Mouse (Mus musculus): ENCODE measurements around the gene Hoxb2.

- TF ChIP-seq CEBPB (IDR thresholded peaks at IDR 0.05; ENCODE audit: low read depth) = no peak
- TF ChIP-seq MYOG (IDR thresholded peaks at IDR 0.05; ENCODE audit: control insufficient read depth, extremely low read depth, insufficient read length) = no peak
These were observed 16.3 kb upstream of the Hoxb2 start for GRCm38 (mm10) chr11:96334002-96334364.

All from C2C12 (cell line).